Mouse (Mus musculus) megakaryocyte, embryonic 14.5 days (primary cell): ENCODE results near the gene Asap2.

ENCODE experiments used
- FLI1 ChIP-seq: IDR thresholded peaks from 2 replicates; pipeline ENCODE4 v1.6.1; 2012; ENCODE audit warnings: low read length, inconsistent platforms, mixed read lengths
- GATA1 ChIP-seq: IDR thresholded peaks from 3 replicates; pipeline ENCODE4 v1.6.1; 2012; ENCODE audit warnings: mixed read lengths, low read length, inconsistent platforms, borderline replicate concordance

- TF ChIP-seq GATA1, result no peak
- TF ChIP-seq FLI1, result no peak
Observed at GRCm38 (mm10) chr12:21183321-21183720, 193.1 kb downstream of the Asap2 start.
